Mouse (Mus musculus): ENCODE measurements around the gene Nkain4.

DNA sequence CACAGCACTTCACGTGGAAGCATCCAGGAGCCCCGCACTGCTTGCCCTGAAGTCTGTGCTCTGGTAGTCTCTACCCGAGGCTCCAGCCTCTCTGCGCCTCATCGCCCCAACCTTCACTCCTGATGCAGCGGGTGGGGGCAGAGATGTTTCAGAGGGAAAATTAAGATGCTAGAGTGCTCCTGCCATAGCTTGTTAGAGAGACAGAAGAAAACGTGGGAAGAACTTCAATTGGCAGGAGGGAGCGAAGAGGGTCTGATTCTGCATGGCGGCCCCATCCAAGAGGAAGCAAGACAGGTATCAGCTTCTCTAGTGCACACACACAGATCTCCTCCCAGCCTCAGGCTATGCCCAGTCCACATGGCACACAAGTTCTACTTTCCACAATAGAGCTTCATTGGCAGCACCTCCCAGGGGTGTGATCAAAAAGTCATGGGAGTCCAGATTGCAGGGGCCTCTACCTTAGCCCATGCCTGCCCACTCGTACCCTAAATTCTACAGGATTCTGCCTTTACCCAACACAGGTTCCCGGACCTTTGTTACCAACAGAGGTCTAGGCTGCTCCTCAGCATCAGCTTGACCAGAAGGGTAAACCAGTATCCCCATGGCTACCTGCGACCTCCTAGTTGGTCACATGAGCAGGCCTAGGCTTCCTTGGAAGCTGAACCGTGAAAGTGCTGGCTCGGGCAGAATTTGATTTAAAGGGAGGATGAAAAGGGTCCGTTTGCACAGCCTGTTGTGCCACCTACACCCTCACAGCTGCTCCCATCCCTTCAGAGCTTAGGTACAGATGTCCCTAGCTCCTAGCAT is 57.5 kb downstream of the Nkain4 start:
- TF ChIP-seq POLR2A (IDR thresholded peaks at IDR 0.05; ENCODE audit: low read depth, low read length) (no peak), RCOR1 (conservative IDR thresholded peaks at IDR 0.05; ENCODE audit: low read depth, low read length) (no peak), UBTF (IDR thresholded peaks at IDR 0.05; ENCODE audit: low read depth, low read length) (no peak)

Data from CH12.LX (cell line).